Mouse (Mus musculus): ENCODE results near the gene Itsn1.

Gene Itsn1

DNA sequence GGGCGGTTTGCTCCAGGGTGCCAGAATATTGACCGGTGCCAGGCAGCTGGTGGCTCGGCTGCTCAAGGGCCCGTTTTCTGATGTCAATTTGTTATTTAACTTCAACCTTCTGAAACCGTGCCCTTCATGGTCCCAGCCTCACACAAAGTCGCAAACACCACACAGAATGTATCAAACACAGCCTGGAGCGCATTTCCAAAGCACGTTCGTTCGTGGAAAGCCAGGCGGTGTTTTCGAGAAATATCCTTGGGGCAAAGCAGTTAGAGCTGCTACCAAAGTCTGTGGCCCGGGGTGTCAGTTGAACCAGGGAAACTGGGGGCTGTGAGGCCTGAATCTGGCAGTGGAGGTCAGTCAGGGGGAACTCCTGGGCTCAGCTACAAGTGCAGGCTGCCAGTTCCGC lies 213.1 kb downstream of the Itsn1 start:
- DNase-seq (ENCODE audit: low spot score): no peak

DNA sequence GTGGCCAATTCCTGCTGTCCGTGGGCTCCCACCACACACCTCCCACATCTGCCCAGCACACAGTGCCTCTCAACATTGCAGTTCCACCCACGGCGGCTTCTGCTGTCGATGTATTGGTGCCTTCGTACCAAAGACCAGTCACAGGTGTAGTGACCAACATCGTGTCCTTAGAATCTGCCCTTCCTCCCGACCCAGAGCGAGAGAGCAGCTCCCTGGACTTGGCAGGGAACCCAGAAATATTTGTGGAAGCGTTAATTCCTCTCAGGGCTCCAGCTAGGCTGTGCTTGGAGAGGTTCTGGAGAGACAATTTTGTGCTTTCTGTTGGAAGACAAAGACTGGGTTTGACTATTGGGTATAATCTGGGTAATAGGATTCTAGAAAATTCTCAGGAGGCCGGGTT lies 217.2 kb downstream of the Itsn1 start:
- no peak for DNase-seq (ENCODE audit: low spot score)

- DNase-seq (ENCODE audit: low spot score): no peak
Observed at GRCm38 (mm10) chr16:91947093-91947492, 218.0 kb downstream of the Itsn1 start.

- no peak for DNase-seq (ENCODE audit: low spot score)
Observed at GRCm38 (mm10) chr16:91953967-91954366, 224.9 kb downstream of the Itsn1 start.

DNA sequence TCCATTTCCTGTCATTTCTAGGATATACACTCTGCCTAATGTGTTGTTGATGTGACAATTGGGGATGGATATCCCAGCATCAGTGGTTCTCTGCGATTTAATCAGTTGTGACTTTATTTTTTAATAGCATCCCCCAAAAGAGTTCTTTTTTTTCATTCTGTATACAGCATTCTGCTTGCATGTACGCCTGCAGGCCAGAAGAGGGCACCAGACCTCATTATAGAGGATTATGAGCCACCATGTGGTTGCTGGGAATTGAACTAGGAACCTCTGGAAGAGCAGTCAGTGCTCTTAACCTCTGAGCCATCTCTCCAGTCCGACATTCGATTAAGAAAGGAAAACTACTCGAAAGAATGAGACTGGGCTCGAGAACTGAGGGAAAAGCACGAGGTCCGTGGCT lies 225.7 kb downstream of the Itsn1 start:
- DNase-seq (ENCODE audit: low spot score): no peak

DNA sequence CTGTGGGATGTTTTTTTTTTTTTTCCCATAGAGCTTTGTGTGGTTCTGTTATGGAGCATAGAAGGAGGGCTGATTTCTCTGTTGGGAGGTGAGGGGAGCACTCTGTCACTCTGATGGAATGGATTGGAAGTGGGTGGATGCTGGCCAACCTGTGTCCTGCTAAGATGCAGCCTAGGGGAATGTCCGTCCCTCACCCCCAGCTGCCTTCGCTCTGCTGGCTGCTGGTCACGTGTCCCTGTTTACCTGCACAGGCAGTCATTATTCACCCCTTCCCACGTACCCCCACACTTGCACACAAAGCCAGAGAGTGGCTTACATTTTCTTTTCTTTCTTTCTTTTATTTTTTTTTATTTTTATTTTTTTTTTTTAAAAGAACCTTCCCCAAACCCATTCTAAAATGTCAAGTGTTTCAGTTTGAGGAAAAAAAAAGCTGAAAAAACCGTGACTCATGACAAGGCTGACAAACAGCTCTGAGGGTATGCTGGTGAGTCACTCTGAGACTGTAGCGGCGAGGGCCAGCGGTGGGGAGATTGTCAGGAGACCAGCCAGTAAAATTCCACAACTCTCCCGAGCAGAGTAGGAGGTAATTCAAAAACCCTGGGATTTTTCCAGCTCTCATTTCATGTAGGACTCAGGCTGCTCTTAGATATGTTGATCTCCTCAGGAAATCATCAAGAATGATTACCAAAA lies 233.3 kb downstream of the Itsn1 start:
- DNase-seq (ENCODE audit: low spot score): no peak

DNA sequence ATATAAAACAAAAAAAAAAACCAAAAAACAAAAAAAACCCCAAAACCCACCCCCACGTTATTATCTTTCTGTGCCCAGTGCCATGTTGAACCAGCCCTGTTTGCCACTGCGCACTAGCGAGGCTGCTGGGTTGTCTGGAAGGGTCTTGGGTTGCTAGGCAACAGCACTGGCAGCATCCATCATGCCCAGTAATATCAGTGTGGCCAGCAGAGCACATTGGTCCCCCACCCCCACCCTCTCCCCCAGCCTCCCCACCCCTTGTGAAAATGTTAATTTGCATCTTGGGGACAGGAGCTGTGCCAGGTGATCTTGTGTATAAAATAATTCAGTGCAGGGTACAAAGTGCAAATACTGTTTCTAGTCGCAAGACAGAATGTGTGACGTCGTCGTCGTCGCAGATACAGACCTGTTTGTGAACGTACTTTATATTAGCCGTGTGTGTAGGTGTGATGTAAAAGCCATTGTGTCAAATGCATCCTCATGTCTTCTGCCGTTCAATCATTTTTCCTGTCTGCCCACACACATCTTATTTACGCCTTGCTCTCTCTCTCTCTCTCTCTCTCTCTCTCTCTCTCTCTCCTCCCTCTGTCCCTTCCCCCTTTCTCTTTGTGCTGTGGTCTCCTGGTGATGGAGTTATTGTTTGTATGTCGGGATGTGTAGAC lies 233.9 kb downstream of the Itsn1 start:
- DNase-seq (ENCODE audit: low spot score): no peak

DNA sequence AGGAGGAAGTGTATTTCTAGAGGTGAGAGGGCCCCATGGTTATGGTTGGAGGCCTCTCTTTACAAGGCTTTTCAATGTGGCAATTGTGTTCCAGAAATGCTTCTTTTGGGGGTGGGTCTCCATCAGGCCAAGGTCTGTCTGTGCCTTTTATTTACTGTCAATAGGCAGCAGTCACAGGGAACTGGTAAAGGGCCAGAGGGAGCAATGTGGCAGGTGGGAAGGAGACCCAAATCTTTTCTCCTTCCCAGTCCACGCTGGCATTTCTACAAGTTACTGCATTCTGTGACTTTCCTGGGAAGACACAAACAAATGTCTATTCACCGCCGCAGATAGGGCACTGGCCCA lies 234.4 kb downstream of the Itsn1 start:
- no peak for DNase-seq (ENCODE audit: low spot score)

DNA sequence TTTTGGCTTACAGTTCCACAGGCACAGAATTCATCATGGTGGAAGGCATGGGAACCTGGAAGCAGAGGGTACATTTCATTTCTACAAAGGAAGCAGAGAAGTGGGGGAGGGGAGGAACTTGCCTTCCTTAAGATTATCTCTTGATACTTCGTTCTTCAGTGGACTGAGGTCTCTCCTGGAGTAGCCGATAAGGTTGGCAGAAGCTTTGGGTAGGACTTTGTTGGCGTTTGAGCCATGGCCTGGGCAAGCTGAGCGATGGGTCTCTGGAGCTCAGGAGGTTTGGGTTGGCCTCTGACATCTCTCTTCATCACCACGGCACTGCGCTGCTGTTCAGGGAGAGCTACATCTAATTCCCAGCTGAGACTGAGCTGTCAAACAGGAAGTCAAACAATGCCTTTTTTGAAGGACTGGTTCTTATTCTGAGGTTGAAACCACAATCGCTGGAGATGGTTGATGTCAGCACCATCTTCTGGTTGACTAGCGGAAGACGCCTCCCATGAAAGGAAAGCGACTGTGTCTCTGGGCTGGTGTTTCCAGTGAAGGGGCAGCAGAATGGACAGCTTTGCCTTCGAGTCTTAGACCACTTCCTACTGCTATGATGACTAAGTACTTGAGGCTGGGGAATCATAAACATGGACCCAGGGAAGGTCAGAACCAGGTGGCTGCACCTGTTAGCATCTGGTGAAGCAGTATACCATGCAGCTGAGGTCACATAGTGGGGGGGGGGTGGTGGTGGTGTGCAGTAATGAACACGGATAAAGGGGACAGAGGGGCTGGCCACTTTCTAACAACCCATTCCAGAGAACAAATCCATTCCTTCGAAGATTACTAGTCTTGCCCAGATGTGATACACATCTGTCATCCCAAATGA lies 235.5 kb downstream of the Itsn1 start:
- no peak for DNase-seq (ENCODE audit: low spot score)

GRCm38 (mm10) chr16:91968725-91969124 lies 239.6 kb downstream of the Itsn1 start:
- DNase-seq (ENCODE audit: low spot score): no peak

DNA sequence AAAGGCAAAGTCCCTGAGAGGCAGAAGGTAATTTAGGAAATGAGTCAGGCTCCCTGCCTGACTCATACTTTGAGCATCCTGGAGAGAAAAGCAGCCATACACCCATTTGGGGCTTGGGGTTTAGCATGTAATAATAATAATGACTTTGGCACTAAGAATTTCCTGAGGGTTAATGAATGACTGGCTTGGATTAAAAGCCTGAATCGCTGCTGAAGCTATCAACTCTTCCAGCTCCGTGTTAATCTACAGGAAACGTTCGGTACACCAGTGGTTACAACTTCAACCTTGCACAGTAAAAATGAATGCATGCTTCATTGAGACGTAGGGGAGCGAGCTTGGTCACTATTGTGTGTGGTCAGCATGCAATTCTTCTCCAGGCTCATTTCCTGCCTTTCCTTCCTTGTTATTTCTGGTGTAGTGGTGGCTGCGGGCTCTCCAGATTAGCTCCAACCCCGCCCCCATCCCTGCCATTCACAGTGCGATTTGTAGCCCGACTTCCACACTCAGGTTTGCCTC lies 240.5 kb downstream of the Itsn1 start:
- DNase-seq (ENCODE audit: low spot score): no peak

Measured in spleen, adult 12 weeks (tissue).